Mouse (Mus musculus): ENCODE data around the gene Ranbp9.

GRCm38 (mm10) chr13:43364985-43365824 lies 115.9 kb downstream of the Ranbp9 start, which contains the start of gene Sirt5:
- TF ChIP-seq CTCF (IDR thresholded peaks at IDR 0.05; ENCODE audit: extremely low read depth, insufficient read depth, insufficient read length, insufficient replicate concordance), result peak; percentile 93
- no peak; the same call in 1 of the 2 replicates for TF ChIP-seq POLR2A (IDR thresholded peaks at IDR 0.05; ENCODE audit: low read depth, low read length)
